Mouse (Mus musculus): ENCODE measurements at regions not wholly inside any gene's neighbourhood (a gene's known extent, or its start where the extent isn't known, plus 50 kb on each side); places are given as distances from the start of the nearest gene placed in this dataset.
A peak's percentile ranks its signal among the peaks of the same experiment; 100 is the strongest.

GRCm38 (mm10) chr16:10098511-10098910 lies 71.5 kb upstream of the Rpl39l start:
- DNase-seq, result no peak

GRCm38 (mm10) chr16:10088461-10089353 lies 81.3 kb upstream of the Rpl39l start:
- DNase-seq, result no peak

- no peak for DNase-seq
Observed at GRCm38 (mm10) chr16:10086341-10086740, 83.7 kb upstream of the Rpl39l start.

GRCm38 (mm10) chr16:10085429-10085828 lies 84.6 kb upstream of the Rpl39l start:
- no peak for DNase-seq

GRCm38 (mm10) chr16:10081751-10082150 lies 86.4 kb upstream of the Grin2a start:
- no peak for DNase-seq

- no peak for DNase-seq
Observed at GRCm38 (mm10) chr16:10080121-10080679, 84.8 kb upstream of the Grin2a start.

GRCm38 (mm10) chr16:10073158-10073557 lies 77.8 kb upstream of the Grin2a start:
- peak; percentile 56 for DNase-seq

GRCm38 (mm10) chr16:10063491-10063890 lies 68.1 kb upstream of the Grin2a start:
- no peak for DNase-seq

- DNase-seq, result no peak
Observed at GRCm38 (mm10) chr16:10058094-10058493, 62.7 kb upstream of the Grin2a start.

Measured in cerebellum, adult 11-12 months (tissue).